Mouse (Mus musculus) heart, postnatal 0 days (tissue): ENCODE results near the gene St3gal5.

Source experiments
- CTCF ChIP-seq: IDR thresholded peaks from 2 replicates; pipeline ENCODE4 v1.5.1; 2016; ENCODE audit warnings: antibody characterized with exemption, control low read depth, low read depth
- EP300 ChIP-seq: IDR thresholded peaks from 2 replicates; pipeline ENCODE4 v1.6.1; 2016; ENCODE audit warnings: antibody characterized with exemption, low read depth

- TF ChIP-seq CTCF, result no peak
- no peak for TF ChIP-seq EP300
These were observed 4.7 kb downstream of the St3gal5 start for GRCm38 (mm10) chr6:72102066-72102465.
